Mouse (Mus musculus) heart, postnatal 36 days (tissue): ENCODE results near the gene Nr3c2. TPM values are rescaled to one million over a fixed set of nuclear protein-coding genes. Genes with fewer than 3 reads are reported as not detected.

Source experiments
- DNase-seq, 2 experiments: peaks; one replicate each; pipeline ENCODE4 v3.0.0; 2021 to 2022
- intact Hi-C: fragments of 180-260 bp; cut with DNase I; formaldehyde crosslinking; loops from one replicate; pipeline ENCODE4 v1.15.1; 2025
- total RNA-seq, 2 experiments: library from RNA; stranded (reverse); gene quantifications; 2 replicates each; pipeline ENCODE4 v1.2.3; 2021

The Nr3c2 gene
- total RNA-seq, 2 experiments from 2014 or later = 16.1 to 35.4 TPM

GRCm38 (mm10) chr8:76971187-76971586, 71.9 kb downstream of the Nr3c2 start:
- intact Hi-C loops = no loop called here
- no peak for DNase-seq

GRCm38 (mm10) chr8:76971761-76972404, 72.6 kb downstream of the Nr3c2 start:
- DNase-seq = peak in 1 of 2 experiments; percentile 37
- intact Hi-C loops = no loop called here

- peak; percentile 23 to 28 for DNase-seq
- intact Hi-C loops = no loop called here
These were observed 73.8 kb downstream of the Nr3c2 start for GRCm38 (mm10) chr8:76972947-76973552.

- intact Hi-C loops = no loop called here
- no peak for DNase-seq
These were observed 78.7 kb downstream of the Nr3c2 start for GRCm38 (mm10) chr8:76977907-76978306.

- intact Hi-C loops = no loop called here
- DNase-seq = no peak
These were observed 84.8 kb downstream of the Nr3c2 start for GRCm38 (mm10) chr8:76984082-76984481.

GRCm38 (mm10) chr8:76984851-76985250, 85.6 kb downstream of the Nr3c2 start:
- intact Hi-C loops = no loop called here
- no peak for DNase-seq

- intact Hi-C loops = no loop called here
- no peak for DNase-seq
These were observed 88.6 kb downstream of the Nr3c2 start for GRCm38 (mm10) chr8:76987876-76988275.

- intact Hi-C loops = no loop called here
- no peak for DNase-seq
These were observed 99.0 kb downstream of the Nr3c2 start for GRCm38 (mm10) chr8:76998276-76998675.

- peak; percentile 6 to 12 for DNase-seq
- intact Hi-C loops = no loop called here
These were observed 110.2 kb downstream of the Nr3c2 start for GRCm38 (mm10) chr8:77009425-77009824.

- intact Hi-C loops = no loop called here
- DNase-seq = no peak
These were observed 112.7 kb downstream of the Nr3c2 start for GRCm38 (mm10) chr8:77011985-77012384.

- intact Hi-C loops = no loop called here
- peak; percentile 11 to 15 for DNase-seq
These were observed 113.4 kb downstream of the Nr3c2 start for GRCm38 (mm10) chr8:77012641-77013040.

GRCm38 (mm10) chr8:77016713-77017112, 117.5 kb downstream of the Nr3c2 start:
- no peak for DNase-seq
- intact Hi-C loops = no loop called here

- no peak for DNase-seq
These were observed 124.8 kb downstream of the Nr3c2 start for GRCm38 (mm10) chr8:77023837-77024710.

GRCm38 (mm10) chr8:77031213-77031612, 132.0 kb downstream of the Nr3c2 start:
- DNase-seq = peak; percentile 9 to 22
- intact Hi-C loops = no loop called here

More at GRCm38 (mm10) chr8:77023837-77024710, 124.8 kb downstream of the Nr3c2 start:
- intact Hi-C loops = no loop called here

GRCm38 (mm10) chr8:77033706-77034464, 134.6 kb downstream of the Nr3c2 start:
- intact Hi-C loops = no loop called here
- no peak for DNase-seq

GRCm38 (mm10) chr8:77034465-77034829, 135.2 kb downstream of the Nr3c2 start:
- intact Hi-C loops = no loop called here

GRCm38 (mm10) chr8:77041214-77041613, 142.0 kb downstream of the Nr3c2 start:
- no peak for DNase-seq
- intact Hi-C loops = no loop called here

More at GRCm38 (mm10) chr8:77034465-77034829, 135.2 kb downstream of the Nr3c2 start:
- no peak for DNase-seq

GRCm38 (mm10) chr8:77044849-77045248, 145.6 kb downstream of the Nr3c2 start:
- intact Hi-C loops = loop anchor here (5.0 kb wide), 2 partner anchors 77 to 143 kb away; no protein-coding TSS in a partner anchor
- peak; percentile 45 to 58 for DNase-seq

- no peak for DNase-seq
- intact Hi-C loops = loop anchor here (5.0 kb wide), 2 partner anchors 77 to 143 kb away; no protein-coding TSS in a partner anchor
These were observed 146.5 kb downstream of the Nr3c2 start for GRCm38 (mm10) chr8:77045711-77046110.

- no peak for DNase-seq
- intact Hi-C loops = loop anchor here (5.0 kb wide), 2 partner anchors 76 to 144 kb away; no protein-coding TSS in a partner anchor
These were observed 147.0 kb downstream of the Nr3c2 start for GRCm38 (mm10) chr8:77046217-77046616.
